Mouse (Mus musculus) neural tube, embryonic 14.5 days (tissue): Measurements from ENCODE around the gene Zfp148. TPM values are rescaled to one million over a fixed set of nuclear protein-coding genes. Genes with fewer than 3 reads are reported as not detected.
"Not testable (repeated sequence)": the region's sequence is repeated elsewhere in the genome, so short reads cannot be mapped to it uniquely, and the experiment has no call there.

Experiments
- ATAC-seq: fragments of 200-750 bp; cut with Nextera tagmentation; 2 replicates; pipeline ENCODE4 v1.8.0; 2017; ENCODE audit warnings: low read depth, mild to moderate bottlenecking, moderate TSS enrichment, moderate library complexity
- H3K27ac ChIP-seq: fragments of 300-500 bp; sonication (generic); 2 replicates; pipeline ENCODE4 v1.5.1; 2014; ENCODE audit warnings: low read depth, mild to moderate bottlenecking, control low read depth, low read length, moderate library complexity, mixed read lengths
- H3K27me3 ChIP-seq: fragments of 300-500 bp; sonication (generic); 2 replicates; pipeline ENCODE4 v1.6.1; 2014; ENCODE audit warnings: low read length; ENCODE audit not compliant: control insufficient read depth, insufficient read depth
- H3K36me3 ChIP-seq: fragments of 300-500 bp; sonication (generic); 2 replicates; pipeline ENCODE4 v1.6.1; 2014; ENCODE audit warnings: low read length, mixed read lengths; ENCODE audit not compliant: control insufficient read depth, insufficient read depth
- H3K4me1 ChIP-seq: fragments of 300-500 bp; sonication (generic); 2 replicates; pipeline ENCODE4 v1.6.1; 2014; ENCODE audit warnings: low read length; ENCODE audit not compliant: control insufficient read depth, insufficient read depth
- H3K4me2 ChIP-seq: fragments of 300-500 bp; sonication (generic); 2 replicates; pipeline ENCODE4 v1.6.1; 2014; ENCODE audit warnings: mild to moderate bottlenecking, low read depth, low read length, control low read depth
- H3K4me3 ChIP-seq: fragments of 300-500 bp; sonication (generic); 2 replicates; pipeline ENCODE4 v1.5.1; 2014; ENCODE audit warnings: low read depth, low read length, control low read depth, mixed read lengths
- H3K9ac ChIP-seq: fragments of 300-500 bp; sonication (generic); replicated peaks from 2 replicates; pipeline ENCODE4 v1.6.1; 2014; ENCODE audit warnings: low read depth, mild to moderate bottlenecking, control low read depth, low read length, mixed read lengths
- H3K9me3 ChIP-seq: fragments of 300-500 bp; sonication (generic); 2 replicates; pipeline ENCODE4 v1.6.1; 2016; ENCODE audit warnings: low read length; ENCODE audit not compliant: control insufficient read depth
- WGBS: fragments of 180-500 bp; shearing (Covaris S2); extraction: QIAGEN DNeasy Blood & Tissue Kit; methylation state at CpG from one replicate; pipeline ENCODE4 v1.1.7; 2014; 5-methylcytosine and 5-hydroxymethylcytosine counted together
- polyA plus RNA-seq: library from polyadenylated mRNA; unstranded; fragments of >200 nt; fragmentation: Nextera tagmentation; extraction: Ambion mirVana; gene quantifications from 2 replicates; pipeline ENCODE4 v1.2.1, GENCODE M21; 2014

The Zfp148 gene
- polyA plus RNA-seq, 1 experiment from 2014 or later: 46.1 TPM

- ATAC-seq: no peak
- H3K9me3 ChIP-seq: no peaks in the 10 kb centered on the region
- H3K4me1 ChIP-seq: no peaks in the 10 kb centered on the region
- H3K4me3 ChIP-seq: no peak overlapping the region
- H3K27me3 ChIP-seq: no peaks in the 10 kb centered on the region
- WGBS: 90% methylated on average over 2 of the region's 2 CpGs
- no peak overlapping the region for H3K9ac ChIP-seq
- no peak overlapping the region for H3K27ac ChIP-seq
- H3K36me3 ChIP-seq: no peaks in the 10 kb centered on the region
- H3K4me2 ChIP-seq: no peak overlapping the region
These were observed 7.3 kb upstream of the Zfp148 start for GRCm38 (mm10) chr16:33373326-33373725.

- H3K9ac ChIP-seq: no peak overlapping the region
- H3K27me3 ChIP-seq: no peaks in the 10 kb centered on the region; the same call in 1 of the 2 replicates
- no peaks in the 10 kb centered on the region for H3K9me3 ChIP-seq
- no peak overlapping the region for H3K4me3 ChIP-seq
- no peaks in the 10 kb centered on the region for H3K36me3 ChIP-seq
- H3K4me2 ChIP-seq: no peak overlapping the region
- no peak for ATAC-seq
- H3K27ac ChIP-seq: no peak overlapping the region
- H3K4me1 ChIP-seq: peaks cover 6% of the 10 kb centered on the region; the same call in 1 of the 2 replicates
- WGBS: 85% methylated on average over 5 of the region's 5 CpGs
These were observed 4.4 kb upstream of the Zfp148 start for GRCm38 (mm10) chr16:33376266-33376665.

GRCm38 (mm10) chr16:33379219-33379943 is 1.3 kb upstream of the Zfp148 start:
- ATAC-seq: no peak
- Histone ChIP-seq H3K4me3 (peak overlapping the region; percentile 90; the same call in 1 of the 2 replicates), H3K4me2 (peak overlapping the region; percentile 79), H3K4me1 (peaks cover 19% of the 10 kb centered on the region), H3K9me3 (no peaks in the 10 kb centered on the region), H3K27me3 (no peaks in the 10 kb centered on the region; the same call in 1 of the 2 replicates), H3K36me3 (no peaks in the 10 kb centered on the region), H3K27ac (peak overlapping the region; percentile 95), H3K9ac (peak overlapping the region; percentile 86)
- WGBS: 40% methylated on average over 6 of the region's 6 CpGs

GRCm38 (mm10) chr16:33380882-33381613 is 412 bp downstream of the Zfp148 start:
- Histone ChIP-seq H3K27ac (peak overlapping the region; percentile 95), H3K4me3 (peak overlapping the region; percentile 90), H3K36me3 (no peaks in the 10 kb centered on the region), H3K27me3 (no peaks in the 10 kb centered on the region; the same call in 1 of the 2 replicates), H3K4me2 (peak overlapping the region; percentile 79), H3K9ac (peak overlapping the region; percentile 86), H3K9me3 (no peaks in the 10 kb centered on the region), H3K4me1 (peaks cover 19% of the 10 kb centered on the region)
- ATAC-seq: peak; percentile 84
- 0% methylated on average over 48 of the region's 80 CpGs for WGBS

DNA sequence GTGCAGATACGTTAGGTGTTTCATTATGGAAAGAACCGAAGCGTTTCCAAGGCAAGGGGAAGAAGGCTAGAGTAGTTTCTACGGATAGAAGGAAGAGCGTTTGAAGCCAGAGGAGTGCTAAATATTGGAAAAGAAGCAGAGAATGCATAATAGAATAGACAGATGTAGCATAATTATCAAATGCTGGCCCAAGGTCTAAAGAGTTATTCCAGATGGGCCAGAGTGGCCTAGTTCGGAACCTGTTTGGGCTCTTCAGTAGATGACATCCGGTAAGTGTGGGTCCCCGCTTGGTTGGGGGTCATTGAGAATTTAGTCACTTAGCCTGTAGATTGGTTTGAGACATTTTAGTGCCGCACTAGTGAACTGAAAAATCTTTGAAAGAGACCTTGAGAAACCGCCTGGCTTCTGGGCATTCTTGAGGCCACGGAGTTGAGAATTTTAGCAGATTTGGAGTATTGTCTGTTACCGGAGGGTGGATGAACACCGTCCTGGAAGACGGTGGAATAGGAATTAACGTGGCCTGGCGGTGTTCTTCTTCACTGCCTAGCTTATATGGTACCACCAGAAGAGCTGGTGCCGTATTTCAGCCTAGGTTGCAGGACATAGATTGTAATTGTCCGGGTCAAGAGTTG is 1.1 kb downstream of the Zfp148 start:
- Histone ChIP-seq H3K4me3 (peak overlapping the region; percentile 90), H3K9me3 (no peaks in the 10 kb centered on the region), H3K9ac (peak overlapping the region; percentile 86), H3K27me3 (no peaks in the 10 kb centered on the region; the same call in 1 of the 2 replicates), H3K36me3 (no peaks in the 10 kb centered on the region), H3K27ac (peak overlapping the region; percentile 95), H3K4me2 (peak overlapping the region; percentile 79), H3K4me1 (peaks cover 19% of the 10 kb centered on the region)
- 1% methylated on average over 18 of the region's 18 CpGs for WGBS
- no peak for ATAC-seq

DNA sequence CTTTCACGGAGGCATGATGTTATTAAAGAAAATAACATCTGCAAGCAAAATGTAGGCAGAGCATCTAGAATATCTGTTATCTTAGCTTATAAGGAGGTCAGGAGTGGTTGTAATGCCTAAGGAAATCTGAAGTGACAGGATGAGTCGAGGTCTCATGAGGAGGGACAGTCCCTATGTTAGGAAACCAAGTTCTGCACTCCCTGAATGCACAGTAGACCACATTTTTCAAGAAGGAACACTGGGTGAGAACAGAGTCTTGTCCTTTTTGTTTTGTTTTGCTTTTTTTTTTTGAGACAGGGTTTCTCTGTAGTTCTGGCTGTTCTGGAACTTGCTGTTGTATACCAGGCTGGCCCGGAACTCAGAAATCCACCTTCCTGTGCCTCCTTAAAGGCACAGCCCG is 1.7 kb downstream of the Zfp148 start:
- H3K27ac ChIP-seq: no peak overlapping the region
- WGBS: 47% methylated on average over 4 of the region's 4 CpGs
- no peaks in the 10 kb centered on the region for H3K9me3 ChIP-seq
- H3K4me2 ChIP-seq: peak overlapping the region; percentile 79
- peak overlapping the region; percentile 86 for H3K9ac ChIP-seq
- no peaks in the 10 kb centered on the region for H3K36me3 ChIP-seq
- no peaks in the 10 kb centered on the region; the same call in 1 of the 2 replicates for H3K27me3 ChIP-seq
- H3K4me3 ChIP-seq: peak overlapping the region; percentile 90
- H3K4me1 ChIP-seq: peaks cover 19% of the 10 kb centered on the region
- no peak for ATAC-seq

DNA sequence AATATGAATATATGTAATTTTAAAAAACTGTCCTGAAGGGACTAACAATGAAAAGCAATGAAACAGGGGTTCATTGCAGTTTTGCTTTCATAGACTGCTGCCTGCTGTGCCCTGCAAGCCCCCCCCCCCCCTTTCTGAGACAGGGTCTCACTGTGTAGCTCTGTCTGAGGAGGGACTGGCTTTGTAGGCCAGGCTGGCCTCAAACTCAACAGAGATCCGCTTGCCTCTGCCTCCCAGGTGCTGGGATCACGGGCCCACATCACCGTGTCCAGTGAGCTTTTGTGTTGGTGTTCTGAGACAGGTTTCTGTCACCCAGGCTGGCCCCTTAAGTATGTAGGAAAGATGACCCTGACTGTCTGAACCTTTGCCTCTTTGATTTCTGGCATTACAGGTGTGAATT is 2.9 kb downstream of the Zfp148 start:
- Histone ChIP-seq H3K9me3 (no peaks in the 10 kb centered on the region), H3K36me3 (no peaks in the 10 kb centered on the region), H3K4me2 (no peak overlapping the region), H3K4me1 (peaks cover 19% of the 10 kb centered on the region), H3K4me3 (no peak overlapping the region), H3K9ac (no peak overlapping the region), H3K27me3 (no peaks in the 10 kb centered on the region; the same call in 1 of the 2 replicates), H3K27ac (no peak overlapping the region)
- WGBS: 95% methylated on average over 3 of the region's 3 CpGs
- no peak for ATAC-seq

- H3K9me3 ChIP-seq, H3K36me3 ChIP-seq, H3K4me2 ChIP-seq, H3K27ac ChIP-seq, H3K9ac ChIP-seq, ATAC-seq, H3K27me3 ChIP-seq, H3K4me3 ChIP-seq: not testable (repeated sequence)
- 92% methylated on average over 2 of the region's 2 CpGs for WGBS
- peaks cover 19% of the 10 kb centered on the region for H3K4me1 ChIP-seq
These were observed 3.4 kb downstream of the Zfp148 start for GRCm38 (mm10) chr16:33384057-33384456.
